Mouse (Mus musculus) thymus, postnatal 4 days (tissue): ENCODE data around the gene Pik3ca.
A peak's percentile ranks its signal among the peaks of the same experiment; 100 is the strongest.

ENCODE experiments used
- DNase-seq: peaks from one replicate; pipeline ENCODE4 v3.0.0; 2021

The Pik3ca gene

DNA sequence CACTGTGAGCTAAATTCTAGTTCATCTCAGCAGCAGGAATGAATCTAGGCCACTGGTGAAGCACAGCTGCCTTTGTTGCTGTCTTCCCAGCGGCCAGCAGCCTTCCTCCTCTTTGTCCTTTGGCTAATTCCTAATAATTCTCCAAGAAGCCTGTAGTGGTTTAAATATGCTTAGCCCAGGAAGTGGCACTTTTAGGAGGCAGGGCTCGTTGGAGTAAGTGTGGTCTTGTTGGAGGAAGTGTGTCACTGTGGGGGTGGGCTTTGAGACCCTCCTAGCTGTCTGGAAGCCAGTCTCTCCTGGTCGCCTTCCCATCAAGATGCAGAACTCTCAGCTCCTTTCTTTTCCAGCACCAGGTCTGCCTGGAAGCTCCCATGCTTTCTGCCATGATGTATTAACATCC is 108.4 kb downstream of the Pik3ca start:
- DNase-seq, result no peak

DNA sequence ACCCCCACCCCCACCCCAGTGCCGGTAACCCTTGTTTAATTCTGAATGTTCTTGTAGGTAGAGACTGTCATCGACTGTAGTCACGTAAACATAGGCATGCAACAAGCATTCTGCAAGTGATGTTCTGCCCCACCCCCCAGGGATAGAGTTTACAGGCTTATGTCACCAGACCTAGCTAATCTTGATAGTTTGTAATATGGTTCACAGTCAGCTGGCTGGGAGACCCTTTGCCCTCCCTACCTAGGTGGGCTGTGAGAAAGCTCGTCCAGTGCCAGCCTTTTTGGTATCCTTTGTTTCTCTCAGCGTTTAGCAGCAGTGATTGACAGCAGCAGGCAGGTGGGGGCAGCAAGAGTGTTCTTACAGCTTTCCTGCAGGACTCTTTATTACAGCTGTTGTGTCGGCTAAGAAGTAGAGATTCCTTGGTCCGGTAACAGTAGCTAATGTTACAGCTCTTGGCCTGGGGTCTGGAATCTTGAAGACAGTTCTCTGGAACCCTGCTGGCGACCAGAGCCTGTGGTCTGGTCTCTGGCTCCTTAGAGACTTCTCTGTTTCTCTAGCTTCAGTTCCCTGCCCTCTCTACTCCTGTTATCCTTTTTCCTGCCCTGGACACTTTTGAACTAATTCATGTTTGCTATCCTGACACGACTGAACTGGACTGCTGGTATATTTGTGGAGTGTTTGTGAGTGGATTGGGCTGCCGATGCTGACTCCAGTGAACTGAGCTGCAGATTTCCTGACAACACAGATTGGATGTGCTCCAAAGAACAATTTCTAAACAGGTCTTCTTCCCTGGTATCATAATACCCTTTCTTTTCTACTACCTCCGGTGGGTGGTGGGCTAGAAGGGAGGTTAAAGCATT is 109.1 kb downstream of the Pik3ca start:
- DNase-seq, result no peak

GRCm38 (mm10) chr3:32508666-32509324 is 111.3 kb downstream of the Pik3ca start:
- DNase-seq, result peak; percentile 72

DNA sequence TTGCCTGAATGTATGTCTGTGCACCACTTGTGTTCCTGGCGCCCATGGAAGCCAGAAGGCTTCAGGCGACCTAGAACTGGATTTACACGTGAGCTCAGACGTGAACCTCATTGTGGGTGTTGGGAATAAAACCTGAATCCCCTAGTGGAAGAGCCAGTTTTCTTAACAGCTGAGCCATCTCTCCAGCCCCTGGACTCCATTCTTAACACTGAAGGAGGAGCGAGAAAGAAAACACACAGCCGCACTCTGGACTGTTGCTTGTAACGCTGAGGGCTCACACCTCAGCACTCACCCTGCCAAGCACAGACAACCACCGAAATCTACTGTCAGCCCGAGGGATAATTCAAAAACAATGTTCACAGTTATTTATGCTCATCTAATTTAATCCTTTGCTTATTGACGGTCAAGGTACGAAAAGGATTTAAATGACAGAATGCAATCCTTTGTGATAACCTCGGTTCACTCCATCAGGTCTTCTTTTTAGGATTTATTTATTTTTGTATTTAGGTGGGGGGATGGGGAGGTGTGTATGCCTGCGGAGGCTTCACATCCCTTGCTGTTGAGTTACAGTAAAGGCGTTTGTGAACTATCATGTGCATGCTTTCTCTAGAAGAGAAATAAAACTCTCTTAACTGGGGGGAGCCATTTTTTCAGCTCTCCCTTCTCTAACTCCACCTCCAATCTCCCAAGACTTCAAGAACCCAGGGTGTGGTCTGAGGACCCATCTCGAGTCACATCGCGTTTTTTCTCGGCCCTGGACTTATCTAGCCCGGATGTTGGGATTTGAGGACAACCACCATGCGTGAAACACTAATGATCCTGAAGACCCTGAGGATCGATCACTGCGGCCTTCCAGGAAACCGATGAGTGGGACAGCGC is 112.3 kb downstream of the Pik3ca start, which contains the start of gene Zfp639:
TSS of gene Zfp639 (plus strand) at position 764 of the 879 bp plus-strand sequence.
- no peak for DNase-seq

GRCm38 (mm10) chr3:32510375-32511190 is 113.1 kb downstream of the Pik3ca start:
- peak; percentile 97 for DNase-seq

DNA sequence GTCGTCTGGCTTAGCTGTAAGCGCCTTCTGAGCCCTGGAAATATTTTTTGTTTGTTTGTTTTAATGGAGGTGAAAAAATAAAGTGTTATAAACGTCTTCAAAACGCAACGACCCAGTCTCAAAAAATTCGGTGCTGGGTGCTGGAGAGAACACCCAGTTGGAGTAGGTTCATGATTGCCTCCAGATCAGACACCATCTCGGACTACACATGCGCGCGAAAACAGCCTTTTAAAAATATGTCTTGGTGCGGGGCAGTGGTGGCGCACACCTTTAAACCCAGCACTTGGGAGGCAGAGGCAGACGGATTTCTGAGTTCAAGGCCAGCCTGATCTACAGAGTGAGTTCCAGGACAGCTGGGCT is 113.7 kb downstream of the Pik3ca start:
- DNase-seq, result peak; percentile 29

DNA sequence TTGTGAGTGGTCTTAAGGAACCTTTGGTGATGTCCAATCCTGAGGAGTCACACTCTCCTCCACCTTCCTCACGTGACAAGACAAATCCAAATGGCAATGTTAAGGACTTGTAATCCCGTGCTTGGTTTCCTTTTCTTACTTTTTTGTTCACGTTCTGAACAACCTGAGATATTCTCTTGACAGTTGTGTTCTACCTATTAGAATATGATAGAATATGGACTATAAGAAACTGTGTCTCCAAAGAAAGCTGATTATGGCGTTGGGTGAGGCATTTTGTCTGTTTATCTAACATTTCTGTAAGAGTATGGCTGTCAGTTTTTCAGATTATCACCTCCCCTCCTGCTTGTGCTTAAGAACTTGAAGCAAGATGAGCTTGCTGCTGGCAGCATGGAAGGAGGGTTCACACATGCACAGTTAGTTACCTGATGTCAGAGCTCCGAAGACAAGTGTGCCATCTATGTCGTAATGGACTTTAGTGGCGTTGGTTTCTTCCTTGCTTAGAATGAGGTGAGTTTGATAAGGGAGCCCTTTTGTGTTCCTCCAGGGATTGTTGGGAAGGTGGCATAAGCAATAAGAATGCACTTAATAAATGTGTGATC is 115.3 kb downstream of the Pik3ca start:
- DNase-seq, result no peak

DNA sequence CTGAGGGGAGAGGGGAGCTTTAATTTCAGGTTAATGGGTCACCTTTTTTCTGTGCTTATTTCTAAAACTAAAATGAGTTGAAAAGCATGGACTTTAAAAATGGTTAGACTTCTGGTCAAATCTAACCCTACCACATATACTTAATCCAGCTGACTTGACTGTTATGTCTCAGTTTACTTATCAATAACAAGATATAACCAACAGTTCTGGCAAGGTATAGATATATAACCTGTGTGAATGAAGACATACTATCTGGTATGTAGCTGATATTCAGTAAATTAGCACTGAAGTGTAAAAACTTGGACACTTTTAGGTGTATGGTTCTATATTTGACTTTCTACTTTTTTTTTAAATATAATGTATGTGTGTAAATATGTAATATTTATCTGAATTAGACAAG is 116.1 kb downstream of the Pik3ca start:
- no peak for DNase-seq
